Mouse (Mus musculus) c-Kit-positive CD71-positive TER-119-positive erythroid progenitor cells, embryonic 14.5 days (primary cell): Measurements from ENCODE around the gene Slc38a2.

ENCODE experiments used
- DNase-seq: peaks from one replicate; pipeline ENCODE4 v3.0.0-alpha.2; 2013; ENCODE audit warnings: low spot score

Slc38a2 gene

GRCm38 (mm10) chr15:96718466-96718865 lies 18.9 kb upstream of the Slc38a2 start:
- DNase-seq, result no peak

DNA sequence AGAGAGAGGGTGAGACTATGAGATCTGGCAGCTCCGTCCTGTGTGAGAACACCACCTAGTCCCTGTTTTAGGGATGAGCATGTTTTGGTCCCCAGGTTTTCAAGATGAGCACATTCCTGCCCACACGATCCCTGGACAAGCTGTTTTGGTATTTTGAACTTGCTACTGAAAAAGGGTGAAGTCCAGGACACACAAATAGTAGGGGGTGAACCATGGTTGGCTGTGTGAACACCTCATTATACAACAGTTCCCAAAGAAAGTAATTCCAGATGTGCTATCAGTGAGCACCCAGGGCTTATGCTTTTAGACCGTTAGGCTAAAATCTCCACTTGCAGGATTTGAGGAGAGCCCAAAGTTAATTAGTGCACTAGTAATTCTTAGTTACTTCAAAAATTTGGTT lies 17.7 kb upstream of the Slc38a2 start:
- DNase-seq, result no peak

DNA sequence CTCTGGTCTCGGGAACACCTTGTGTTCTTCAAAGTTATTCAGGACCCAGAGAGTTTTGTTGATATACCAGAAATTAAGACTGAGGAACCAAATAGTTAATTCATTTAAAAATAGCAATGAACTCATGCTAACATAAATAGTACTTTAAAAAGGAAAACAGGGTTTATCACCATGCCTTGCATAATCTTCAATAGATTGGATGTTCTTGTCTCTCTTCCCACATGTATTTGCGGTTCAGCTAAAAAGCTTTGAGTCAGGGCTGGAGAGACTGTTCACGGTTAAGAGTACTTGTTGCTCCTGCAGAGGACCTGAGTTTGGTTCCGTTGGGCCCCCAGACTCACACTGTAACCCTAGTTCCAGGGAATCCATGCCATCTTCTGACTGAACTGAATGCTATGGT lies 16.8 kb upstream of the Slc38a2 start:
- no peak for DNase-seq

DNA sequence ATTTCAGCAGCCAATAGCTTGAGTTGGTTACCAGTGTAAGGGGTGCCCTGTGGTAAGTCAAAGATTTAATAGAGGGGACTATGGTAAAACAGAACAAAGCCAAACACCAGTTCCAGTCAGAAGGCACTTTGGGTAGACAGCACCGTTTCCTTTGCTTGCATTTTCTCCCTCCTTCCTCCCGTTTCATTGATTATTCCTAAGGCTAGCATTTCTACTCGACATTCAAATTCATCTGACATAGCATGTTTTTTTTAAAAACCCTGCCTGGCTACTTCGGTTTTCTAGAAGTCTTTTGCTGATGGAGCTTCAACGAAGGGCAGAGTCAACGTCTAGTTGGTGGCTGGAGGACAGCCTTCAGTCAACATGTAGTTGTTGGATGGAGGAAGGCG lies 16.2 kb upstream of the Slc38a2 start:
- DNase-seq, result no peak

DNA sequence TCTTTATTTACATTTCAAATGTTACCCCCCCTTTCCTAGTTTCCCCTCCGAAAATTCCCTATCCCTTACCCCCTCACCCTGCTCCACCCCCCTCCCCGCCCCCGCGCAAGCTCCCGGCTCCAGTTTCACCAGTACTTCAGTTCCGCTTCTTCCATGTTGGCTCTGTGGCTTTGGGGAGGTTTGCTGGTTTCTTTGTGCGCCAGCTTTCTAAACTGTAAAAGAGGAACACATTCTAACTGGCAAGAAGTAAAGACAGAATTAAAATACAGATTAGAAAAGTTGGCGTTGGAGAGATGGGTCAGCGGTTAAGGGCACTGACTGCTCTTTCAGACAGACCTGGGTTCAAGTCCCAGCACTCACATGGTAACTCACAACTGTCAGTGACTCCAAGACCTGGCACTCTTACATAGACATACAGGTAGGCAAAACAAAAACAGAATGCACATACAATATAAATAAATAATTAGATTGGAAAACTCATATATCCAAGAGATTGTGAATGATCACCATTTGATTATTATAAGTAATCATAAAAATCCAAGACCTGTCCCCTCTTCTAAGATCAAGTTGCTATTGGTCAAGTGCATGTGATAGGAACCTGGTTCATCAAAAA lies 15.7 kb upstream of the Slc38a2 start:
- DNase-seq, result no peak

DNA sequence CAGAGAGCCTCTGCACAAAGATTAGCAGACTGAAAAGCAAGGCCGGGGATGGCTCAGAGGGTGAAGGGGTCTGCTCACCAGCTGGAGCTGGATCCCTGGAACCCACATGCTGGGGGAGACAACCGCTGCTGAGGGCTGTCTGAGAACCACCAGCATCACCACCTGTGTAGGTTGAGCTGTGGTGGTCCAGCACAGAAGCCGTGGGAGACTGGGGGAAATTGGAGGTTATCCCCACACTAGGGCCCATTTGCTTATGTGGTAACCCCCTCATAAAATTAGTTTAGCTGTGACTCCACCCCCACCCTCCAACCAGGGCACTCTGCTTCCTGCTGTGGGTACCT lies 15.1 kb upstream of the Slc38a2 start:
- no peak for DNase-seq

DNA sequence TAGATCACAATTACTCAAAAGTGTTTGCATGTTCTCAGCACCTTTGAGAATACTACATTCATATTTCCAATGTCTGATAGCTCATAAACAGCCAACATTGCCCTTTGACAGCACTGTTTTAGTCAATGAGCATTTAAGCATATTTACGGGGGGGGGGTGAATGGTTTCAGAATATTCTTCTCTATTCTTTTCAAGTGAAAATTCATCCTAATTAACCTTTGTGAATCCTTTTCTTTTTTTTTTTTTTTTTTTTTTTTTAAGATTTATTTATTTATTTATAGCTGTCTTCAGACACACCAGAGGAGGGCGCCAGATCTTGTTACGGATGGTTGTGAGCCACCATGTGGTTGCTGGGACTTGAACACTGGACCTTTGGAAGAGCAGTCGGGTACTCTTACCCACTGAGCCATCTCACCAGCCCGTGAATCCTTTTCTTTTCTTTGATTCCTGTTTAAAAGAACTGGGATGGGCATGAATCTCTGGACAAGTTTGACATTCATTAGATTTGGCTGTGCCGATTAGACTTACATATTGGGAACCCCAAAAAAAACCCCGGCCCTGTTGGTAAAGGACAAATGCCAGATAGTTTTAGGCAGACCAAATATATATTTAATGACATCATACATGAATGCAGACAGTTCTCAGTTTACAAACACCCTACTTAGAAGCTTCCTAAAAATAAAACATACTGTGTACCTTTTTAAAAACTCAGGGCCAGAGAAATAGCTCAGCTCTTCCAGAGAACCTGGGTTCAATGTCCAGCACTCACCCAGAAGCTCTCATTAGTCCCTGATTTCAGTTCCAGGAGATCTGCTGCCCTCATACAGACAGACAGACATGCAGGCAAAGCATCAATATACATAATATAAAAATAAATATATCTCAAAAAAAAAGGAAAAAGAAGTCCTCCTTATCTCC lies 14.5 kb upstream of the Slc38a2 start:
- no peak for DNase-seq

GRCm38 (mm10) chr15:96712338-96712737 lies 12.8 kb upstream of the Slc38a2 start:
- DNase-seq, result no peak

GRCm38 (mm10) chr15:96711664-96712063 lies 12.1 kb upstream of the Slc38a2 start:
- no peak for DNase-seq

DNA sequence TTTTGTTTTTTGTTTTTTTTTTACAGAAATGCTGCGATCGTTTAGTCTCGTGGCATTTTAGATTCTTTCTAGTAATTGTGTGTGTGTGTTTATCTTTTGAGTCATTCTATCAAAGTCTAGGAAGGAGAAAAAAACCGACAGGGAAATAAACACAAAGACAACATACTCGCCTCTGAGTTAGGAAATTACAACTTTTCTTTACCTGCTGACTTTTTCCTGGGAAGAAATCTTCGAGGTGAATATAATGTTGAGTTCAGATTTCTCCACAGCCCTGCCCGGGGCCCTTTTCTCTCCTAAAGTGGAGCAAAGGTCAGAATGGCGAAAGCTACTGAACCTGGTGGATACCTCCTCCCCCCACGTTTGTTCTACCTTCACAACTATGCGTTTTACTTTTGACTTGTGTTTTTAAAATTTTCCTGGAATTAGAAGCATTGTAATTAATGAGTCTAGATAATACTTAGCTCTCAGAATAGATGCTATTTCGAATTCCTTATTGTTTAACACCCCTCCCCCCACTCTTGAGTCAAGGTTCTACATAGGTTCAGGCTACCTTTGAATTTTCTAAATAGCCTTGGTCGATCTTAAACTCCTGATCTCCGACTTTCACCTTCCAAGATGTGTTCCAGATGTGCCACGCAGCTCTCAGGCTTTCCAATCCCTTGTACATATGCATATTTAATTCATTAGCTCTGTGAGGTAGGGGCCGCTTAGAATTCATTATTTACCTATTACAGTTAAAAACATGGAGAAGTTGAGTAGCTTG lies 11.0 kb upstream of the Slc38a2 start:
- DNase-seq, result peak; percentile 30

DNA sequence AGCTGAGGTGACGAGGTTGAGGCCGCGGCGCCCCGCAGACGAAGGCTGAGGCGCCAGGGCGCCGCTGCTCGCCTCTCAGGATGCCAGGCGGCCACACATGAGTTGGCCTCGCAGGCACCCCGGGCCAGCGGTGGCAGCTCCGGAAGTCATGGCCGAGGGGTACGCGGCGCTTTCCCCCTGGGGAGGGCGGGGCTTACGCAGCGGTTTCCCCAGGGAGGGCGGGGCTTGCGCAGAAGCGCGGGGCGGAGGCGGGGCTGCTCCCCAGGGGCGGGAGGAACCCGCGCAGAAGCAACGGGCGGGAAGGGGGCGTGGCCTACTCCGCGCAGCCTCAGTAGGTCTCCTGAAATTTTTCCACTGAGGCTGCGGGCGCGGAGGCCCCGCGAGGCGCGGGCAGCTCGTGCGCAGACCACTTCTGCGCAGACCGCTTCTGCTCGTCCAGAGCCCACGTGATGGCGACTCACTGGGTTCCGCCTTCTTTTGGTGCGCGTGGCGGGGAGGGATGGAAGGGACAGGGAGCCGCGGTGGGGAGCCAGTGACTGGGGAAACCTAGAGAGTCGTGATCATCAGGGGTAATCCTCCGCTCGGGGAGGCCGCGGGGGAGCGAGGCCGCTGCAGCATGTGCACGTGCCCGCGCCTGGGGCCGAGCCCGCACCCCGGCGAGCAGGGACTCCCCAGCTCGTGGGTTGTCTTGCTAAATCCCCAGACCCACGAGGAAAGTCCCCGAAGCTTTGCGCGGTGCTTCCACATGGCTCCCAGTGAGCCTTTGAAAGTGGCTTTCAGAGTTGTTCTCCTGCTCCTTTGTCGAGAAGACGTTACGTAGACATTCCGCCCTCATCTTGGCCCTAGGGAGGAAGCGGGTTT lies 10.2 kb upstream of the Slc38a2 start:
- DNase-seq, result peak; percentile 97

DNA sequence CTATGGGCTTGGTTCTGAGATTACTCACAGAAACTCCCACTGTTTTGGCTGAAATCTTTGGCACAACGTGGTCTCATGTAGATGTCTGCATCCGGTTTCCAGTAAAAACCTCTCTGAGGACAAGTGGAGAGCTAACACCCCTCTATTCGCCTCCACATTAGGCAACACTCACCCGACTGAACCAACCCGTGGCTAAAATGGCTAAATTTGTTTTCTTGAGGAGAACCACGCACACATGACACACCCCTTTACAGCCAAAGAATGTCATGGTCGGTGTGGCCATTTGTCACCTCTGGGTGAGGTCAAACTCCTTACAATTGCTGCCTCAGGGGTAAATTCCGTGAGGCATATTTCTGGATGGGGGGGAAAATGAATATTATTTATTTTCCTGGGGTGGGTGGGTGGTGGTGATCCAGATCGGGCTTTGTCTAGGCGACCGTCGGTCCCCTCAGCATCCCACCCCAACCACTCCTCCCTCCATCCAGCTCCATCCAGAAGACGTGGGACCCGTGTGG lies 9.5 kb upstream of the Slc38a2 start:
- no peak for DNase-seq

DNA sequence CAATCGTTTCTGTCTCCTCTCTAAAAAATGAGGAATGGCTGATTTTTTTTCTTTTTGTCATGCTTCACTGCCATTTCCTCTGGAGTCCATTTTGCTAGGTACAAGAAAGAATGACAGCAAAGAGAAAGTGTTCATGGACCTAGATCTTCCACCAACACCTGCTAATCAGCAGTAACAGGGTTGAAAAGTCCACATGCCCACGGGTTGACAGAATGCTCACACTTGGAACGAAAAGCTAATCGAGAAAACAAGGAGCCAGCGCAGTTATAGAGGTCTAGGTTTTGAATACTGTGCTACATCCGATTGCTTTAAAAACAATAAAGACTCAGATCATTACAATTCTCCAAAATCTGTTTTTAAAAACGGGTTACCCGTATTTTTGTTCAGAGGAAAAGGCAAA lies 8.9 kb upstream of the Slc38a2 start:
- DNase-seq, result no peak

DNA sequence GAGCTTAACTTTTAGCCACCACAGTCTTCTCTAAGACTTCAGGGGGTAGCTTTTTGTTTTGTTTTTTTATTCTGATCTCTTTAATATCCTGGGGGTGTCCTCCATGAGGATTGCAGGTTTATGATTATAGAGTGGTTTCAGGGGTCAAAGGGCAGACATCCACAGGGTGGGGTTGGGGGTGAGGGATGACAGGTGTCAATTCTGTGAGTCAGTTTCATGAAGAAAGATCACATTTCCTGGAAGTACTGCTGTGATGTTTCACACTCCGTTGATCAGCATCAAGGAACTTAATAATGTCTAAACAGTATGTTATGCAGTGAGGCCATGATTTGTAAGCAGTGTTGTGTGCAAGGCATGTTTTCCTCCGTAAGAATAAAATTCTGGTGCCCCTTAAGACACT lies 8.4 kb upstream of the Slc38a2 start:
- DNase-seq, result no peak

DNA sequence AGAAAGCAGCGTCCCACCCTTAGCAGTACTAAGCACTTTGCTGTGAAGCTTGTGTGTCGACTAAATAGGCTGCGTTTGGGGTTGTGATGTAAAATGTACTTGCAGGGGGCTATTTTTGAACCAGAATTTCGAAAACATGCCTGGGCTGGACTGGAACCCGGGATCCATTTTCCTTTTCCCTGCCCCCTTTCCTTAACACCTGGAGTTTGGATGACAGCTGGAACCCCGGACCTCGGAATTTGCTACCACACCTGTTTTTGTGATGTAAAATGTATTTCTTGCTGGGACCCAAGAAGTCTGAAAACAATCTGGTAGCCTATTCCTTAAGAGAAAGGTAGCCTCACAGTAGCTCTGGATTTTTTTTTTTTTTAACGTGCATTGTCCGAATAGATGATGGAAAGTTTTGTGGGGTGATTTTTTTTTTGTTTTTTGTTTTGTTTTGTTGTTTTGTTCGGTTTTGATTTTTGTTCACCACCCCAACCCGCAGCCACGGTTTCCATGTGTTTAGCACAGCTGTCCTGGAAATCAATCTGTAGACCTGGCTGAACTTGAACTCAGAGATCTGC lies 3.0 kb upstream of the Slc38a2 start:
- DNase-seq, result no peak

GRCm38 (mm10) chr15:96700766-96701165 lies 1.2 kb upstream of the Slc38a2 start:
- DNase-seq, result no peak

DNA sequence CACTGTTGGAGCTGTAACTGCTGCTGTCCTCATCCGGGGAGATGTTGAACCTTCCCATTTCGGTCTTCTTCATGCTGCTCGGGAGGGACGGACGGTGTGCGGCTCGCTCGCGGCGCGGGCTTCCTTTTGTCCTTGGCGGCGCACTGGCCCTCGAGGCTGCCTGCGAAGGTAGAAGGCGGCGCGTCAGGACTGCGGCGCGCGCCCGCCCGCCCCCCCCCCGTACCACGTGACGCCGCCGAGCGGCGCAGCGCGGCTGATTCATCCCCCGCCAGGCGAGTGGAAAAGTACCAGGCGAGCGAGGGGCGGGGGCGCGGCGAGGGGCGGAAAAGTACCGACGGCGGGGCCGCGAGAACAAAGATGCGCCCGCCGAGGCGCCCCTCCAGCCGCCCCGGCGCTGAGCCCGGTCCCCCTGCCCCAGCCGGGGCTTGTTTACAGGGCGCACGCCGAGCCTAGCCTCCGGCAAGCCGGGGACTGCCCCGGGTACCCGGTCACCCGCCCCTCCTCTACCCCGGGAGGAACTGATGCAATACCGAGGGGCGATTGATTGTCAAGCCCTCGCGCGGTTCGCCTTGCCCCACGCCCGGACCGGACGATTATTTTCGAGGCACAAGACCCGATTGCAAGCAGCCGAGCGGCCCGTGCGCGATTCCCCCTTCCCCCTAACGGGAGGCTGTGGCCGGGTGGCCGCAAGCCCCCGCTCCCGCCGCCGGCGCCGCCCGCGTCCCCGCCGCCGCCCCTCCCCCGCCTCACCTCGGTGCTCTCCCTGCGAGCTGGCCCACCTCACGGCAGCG lies 677 bp downstream of the Slc38a2 start:
- peak; percentile 75 for DNase-seq

GRCm38 (mm10) chr15:96697901-96698657 lies 1.5 kb downstream of the Slc38a2 start:
- DNase-seq, result no peak

- DNase-seq, result no peak
Measured at GRCm38 (mm10) chr15:96696486-96697284, 2.8 kb downstream of the Slc38a2 start.
